Mouse (Mus musculus): ENCODE results near the gene Erc2.

Gene Erc2

DNA sequence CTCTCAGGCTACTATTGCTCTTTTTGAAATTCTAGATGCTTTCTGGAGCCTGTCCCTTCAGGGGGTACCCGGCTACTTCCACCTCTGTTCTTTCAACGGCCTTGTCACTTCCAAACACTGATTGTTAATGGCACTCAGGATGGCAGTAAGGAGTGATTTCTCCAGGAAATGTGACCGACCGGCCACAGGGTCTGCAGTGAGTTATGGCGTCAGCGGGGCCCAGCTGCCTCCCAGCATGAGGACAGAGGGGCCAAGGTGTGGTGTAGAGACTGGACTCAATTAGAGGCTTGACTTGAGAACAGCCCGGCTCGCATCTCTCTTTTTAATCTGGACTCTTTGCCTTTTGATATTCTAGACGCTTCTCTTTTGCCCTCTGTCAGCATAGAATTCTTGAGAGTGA lies 829.5 kb downstream of the Erc2 start:
- DNase-seq (ENCODE audit: low spot score): no peak

DNA sequence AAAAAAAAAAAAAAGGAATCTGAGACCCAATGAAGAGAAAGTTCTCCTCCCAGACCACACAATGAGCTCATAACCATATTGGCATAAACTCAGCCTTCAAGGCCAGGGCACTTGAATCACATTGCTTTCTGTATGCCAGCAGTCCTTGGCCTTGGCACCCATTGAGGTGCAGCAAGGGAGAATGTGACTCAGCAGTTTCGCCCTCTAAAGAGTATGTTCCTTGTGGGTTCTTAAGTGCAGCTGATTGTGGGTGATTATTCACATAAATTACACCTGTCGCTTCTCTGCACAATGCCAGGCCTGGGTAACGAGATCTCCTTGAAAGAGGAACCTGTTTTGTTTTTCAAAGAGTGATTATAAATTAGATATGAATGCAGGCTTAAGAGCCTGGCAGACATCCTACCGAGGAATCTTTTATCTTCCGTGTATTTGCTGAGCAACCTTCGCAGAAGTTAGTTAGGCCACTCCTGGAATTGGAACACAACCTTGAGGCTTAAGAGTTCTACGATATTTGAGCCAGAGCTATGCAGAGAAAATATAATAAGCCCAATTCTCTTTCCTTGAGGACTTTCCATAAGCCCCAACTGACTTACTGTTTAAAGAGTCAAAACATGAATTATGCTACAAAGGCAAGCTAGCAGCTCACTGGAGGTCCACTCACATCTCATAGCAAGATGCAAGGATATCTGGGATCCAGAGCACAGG lies 834.3 kb downstream of the Erc2 start:
- DNase-seq (ENCODE audit: low spot score): no peak

DNA sequence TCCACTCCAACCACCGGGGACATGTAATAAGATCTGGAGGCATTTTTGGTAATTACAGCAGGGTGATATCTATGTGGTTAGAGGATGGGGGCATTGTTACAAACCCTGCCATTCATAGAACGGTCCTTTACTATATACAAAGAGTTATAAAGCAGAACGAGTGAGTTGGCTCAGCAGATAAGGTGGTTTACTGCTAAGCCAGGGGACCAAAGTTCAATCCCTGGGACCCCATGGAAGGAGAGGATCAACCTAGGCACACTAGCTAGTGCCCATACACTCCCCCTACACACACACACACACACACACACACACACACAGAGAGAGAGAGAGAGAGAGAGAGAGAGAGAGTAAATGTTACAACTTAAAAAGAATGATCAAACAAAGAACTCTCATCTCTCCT lies 835.2 kb downstream of the Erc2 start:
- DNase-seq (ENCODE audit: low spot score): no peak

DNA sequence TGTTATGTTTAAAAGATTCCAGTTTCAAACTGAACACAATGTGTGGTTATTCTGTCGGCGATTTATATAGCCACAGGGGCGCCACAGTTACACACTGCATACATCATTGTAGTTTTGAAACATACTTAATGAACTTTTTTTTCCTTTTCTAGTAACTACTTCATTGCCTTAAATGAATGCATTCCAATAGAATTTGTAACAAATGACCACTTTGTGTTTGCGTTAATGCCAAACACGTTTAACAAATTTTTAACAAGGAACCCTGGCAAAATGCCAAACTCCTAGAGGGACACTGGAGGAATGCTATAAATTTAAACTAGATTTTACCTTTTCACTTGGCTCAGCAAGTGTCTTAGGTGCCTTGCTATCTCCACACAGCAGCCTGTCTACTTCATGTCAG lies 845.7 kb downstream of the Erc2 start:
- DNase-seq (ENCODE audit: low spot score): no peak

DNA sequence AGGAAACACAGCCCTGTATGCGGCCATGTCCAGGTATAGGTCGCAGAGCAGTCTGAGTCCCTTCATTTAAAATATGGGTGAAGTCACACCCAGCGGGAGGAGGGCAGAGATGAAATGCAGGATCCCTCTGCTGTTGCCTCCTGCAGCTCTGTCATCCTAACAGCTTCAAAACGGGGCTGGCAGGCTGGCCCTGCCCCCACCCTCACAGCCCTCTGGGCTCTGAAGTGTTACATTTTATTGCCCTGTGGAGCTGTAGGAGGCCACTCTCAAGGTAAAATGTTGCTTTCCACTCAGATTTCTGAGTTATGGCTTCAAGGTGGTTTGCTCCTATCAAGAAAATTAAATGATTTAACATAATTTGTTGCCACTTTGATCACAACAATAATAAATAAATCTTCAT lies 847.5 kb downstream of the Erc2 start:
- DNase-seq (ENCODE audit: low spot score): no peak

DNA sequence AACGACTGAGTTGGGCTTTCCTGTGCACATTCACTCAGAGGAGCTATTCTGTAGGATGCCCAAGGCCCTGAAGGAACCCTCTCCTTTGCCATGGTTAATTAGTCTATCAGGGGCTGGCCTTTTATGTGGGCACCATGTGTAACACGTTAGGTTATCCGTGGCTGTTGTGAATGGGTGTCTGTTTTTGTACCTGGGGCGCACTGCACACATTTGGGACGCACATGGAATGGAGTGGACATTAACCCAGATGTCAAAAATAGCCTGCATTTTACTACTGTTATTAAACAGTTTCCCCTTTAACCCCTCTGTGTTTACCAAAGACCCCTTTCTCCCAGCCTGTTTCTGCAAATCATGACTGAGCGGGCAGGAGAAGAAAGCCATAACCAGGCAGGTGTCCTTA lies 848.0 kb downstream of the Erc2 start:
- no peak for DNase-seq (ENCODE audit: low spot score)

DNA sequence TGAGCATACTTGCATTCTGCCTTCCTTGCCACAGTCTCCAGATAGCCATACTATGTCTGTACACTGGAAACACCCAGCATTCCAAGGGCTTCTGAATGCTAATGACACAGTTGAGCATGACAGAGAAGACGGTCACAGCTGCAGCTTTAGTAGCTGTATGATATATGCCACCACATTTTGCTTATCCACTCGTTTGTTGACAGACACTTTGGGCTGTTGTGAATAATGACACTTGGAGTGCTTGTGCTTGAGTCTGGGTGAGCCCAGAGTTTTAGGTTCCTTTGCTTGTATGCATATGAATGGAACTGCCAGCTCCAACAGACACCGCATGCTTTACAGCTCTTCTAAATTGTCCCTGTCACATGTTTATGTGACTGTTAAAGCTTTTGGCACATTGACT lies 852.8 kb downstream of the Erc2 start:
- peak; percentile 31 for DNase-seq (ENCODE audit: low spot score)

DNA sequence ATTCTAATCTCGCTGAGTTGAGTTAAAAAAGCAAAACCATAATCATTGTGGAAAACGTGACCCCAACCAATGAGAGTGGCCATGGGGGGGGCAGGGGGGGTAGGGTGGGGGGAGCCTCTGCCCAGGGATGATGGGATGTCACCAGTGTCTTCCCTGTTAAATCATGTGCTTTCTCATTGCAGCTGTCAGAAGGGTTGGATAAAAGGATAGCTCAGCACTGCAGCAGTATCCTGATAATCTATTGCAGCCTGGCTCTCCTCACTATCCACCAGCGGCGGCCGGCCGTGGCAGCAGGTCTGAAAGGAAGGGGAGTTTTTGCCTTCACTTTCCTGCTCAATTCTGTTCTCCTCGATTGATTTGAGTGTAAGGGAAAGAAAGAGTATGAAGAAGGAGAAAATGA lies 853.2 kb downstream of the Erc2 start:
- no peak for DNase-seq (ENCODE audit: low spot score)

DNA sequence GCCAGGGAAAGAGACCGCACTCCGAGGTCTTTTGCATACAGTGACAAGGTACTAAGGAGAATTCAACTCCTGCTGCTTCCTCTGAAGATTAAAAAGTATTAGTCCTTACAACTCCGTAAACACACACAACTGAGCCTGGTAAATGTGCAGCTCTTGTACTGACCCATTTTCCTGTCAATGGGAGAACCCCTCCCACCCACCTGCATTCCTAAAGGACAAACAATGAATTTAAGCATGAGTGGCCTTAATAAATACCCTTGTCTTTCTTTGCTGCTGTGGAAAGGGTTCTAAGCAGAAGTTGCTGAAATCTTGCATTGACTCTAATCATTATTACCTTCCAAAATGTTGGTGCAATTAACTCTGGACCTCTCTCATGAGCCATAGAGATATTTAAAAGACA lies 854.5 kb downstream of the Erc2 start:
- no peak for DNase-seq (ENCODE audit: low spot score)

DNA sequence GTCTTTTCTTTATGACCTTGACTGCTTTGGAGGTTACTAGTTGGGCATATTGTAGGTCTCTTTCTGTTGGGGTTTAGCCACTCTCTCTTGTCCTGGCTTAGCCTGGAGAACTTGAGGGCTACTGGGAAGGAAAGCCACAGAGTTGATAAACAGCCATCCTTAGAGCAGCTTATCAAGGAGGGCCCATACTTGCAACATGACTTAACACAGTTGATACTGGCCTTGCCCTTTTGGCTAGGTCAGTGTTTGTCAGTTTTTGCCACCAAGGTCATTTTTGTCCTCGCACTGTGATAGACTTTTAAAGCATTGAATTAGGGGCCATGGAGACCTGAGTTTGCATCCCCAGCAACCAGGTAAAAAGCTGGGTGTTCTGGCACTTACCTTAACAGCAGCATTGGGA lies 858.6 kb downstream of the Erc2 start:
- DNase-seq (ENCODE audit: low spot score): no peak

DNA sequence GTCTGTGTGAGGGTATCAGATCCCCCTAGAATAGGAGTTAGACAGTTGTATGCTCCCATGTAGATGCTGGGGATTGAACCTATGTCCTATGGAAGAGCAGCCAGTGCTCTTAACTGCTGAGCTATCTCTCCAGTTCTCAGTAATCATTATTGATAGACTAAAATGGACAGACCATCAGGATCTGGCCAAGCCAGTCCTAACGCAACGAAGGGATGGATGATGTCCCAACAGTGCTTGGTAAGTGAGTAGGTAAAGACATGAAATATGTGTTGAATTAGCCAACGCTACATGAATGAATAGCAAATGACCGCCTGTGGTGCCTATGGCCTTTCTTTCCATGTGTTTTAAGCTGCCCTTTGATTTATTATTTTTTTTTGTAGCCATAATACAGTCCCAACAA lies 871.6 kb downstream of the Erc2 start:
- no peak for DNase-seq (ENCODE audit: low spot score)

DNA sequence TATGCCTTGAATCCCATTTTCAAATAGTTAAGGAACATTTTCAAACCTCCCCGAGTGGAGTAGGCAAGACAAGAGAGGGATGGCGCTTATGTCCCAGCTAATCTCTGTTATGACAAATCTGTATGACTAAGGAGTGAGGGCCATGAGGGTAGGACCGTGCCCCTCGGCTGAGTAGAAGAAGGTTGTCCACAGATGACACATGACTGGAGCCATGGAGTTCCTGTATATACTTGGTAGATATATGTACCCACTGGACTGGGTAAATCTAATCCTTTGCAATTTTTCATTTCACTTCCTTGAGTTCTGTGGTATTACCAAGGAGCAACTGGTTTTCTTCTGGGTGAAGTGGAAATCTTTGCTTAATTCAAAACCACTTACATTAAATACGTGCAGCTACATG lies 872.0 kb downstream of the Erc2 start:
- no peak for DNase-seq (ENCODE audit: low spot score)

DNA sequence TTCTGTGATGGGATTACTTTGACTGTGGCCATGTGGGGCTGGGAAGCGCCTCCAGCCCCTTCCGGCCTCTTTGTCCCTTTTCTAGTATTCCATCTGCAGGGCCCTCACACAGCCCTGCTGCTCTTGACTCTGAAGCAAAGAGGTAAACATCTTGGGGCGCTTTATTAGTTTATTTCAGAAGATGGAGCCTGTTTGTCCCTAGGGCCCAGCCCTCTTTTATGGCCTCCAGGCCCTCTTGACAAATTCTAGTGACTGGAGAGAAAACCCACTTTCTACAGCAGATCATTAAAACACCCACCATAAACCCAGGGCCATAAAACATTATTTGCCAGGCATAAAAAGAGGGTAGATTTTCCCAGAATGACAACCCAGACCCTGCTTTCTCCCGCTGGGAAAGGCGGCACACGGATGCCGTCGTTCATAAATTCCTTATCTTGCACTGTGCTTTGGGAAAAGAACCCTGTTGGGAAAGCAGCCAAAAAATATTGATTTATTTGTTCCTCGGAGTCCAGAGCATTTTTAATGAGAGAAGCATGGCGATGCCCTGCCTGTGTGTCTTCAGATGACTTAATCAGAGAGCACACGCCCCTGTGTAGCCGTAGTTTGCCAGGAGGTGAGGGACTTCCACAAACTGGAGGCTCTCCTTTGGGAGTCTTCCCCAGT lies 879.1 kb downstream of the Erc2 start:
- DNase-seq (ENCODE audit: low spot score): no peak

DNA sequence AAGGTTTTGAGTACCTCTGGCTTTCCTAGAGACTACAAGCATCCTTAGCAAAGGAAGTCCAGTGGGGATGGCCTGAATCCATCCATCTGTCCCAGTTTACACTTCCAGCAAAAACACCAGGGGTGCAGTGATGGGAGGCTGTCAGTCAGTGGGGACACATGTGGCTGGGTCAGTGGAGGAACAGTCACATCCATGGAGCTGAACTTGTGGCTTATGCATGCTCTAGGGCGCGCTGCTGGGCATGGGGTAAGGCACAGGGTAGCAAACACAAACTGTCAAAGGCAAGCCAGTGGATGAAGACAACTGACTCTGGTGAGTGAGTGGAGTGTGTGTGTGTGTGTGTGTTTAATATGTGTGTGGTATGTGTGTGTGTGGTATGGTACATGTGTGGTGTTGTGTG lies 881.0 kb downstream of the Erc2 start:
- DNase-seq (ENCODE audit: low spot score): no peak

DNA sequence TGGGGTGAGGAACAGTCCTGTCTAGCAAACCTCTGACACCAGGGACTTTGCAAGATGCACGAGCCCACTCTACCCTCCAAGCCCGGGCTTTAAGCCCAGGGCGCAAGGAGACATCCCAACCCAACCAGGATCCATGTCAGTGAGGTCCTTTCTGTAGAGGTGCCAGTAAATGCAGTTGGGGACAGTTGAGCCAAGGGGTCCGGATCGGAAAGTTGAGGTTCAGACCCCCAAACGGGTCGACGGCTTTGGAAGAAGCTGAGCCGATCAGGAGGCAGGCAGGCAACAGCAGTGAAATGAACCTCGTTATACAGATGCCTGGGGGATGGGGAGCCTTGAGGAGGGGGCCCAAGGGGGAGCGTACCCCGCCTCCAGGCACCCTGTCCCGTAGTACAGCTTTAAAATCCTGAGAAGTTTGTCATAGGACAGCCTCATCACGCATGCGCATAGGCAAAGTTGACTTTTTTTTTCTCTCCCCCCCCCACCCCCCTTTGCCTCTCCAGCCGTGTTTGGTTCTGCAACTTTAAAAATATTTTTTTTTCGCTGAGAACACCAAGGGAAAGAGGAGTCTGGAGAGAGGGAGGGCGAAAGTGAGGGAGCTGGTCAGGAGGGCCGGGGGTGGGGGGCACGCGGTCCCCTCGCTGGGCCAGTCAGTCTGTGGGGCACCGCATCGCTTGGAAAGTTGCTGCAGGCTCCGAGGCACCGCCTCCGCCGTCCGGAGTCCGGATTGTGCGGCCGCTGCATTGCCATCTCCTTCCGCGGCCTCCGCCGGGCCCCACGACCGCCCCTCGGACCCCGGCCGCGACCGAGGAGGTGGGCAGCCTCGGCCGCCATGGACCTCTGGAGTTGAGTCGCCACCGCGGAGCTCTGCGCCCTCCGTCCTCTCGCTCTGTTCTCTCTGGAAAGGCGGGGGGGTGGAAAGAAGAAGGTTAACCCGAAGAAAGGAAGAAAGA lies 882.1 kb downstream of the Erc2 start, which contains the start of gene Wnt5a:
Gene Wnt5a (plus strand): TSS at position 650 of the 950 bp plus-strand sequence.
- peak; percentile 85 for DNase-seq (ENCODE audit: low spot score)

DNA sequence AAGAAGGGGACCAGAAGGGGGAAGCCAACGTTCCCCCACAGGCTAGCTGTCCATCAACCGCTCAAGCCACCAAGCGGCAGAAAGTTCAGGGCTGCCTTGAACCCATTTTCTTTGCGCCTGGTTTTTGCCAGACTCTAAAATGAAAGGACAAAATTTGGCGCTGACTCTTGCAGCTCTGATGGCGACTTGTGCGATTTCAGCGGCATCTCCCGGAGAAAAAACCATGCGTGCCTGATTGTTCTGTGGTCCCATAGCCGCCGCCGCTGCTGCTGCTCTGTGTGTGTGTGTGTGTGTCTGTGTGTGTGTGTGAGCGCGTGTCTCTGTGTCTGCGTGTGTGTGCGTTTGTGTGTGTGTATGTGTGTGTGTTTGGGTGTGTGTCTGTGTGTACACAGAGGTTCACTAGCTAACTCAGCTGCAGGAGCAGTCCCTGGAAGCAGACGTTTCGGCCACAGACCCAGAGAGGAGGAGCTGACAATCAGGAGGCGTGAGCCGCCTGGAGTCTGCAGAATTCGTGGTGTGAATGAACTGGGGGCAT lies 882.9 kb downstream of the Erc2 start:
- peak; percentile 79 for DNase-seq (ENCODE audit: low spot score)

DNA sequence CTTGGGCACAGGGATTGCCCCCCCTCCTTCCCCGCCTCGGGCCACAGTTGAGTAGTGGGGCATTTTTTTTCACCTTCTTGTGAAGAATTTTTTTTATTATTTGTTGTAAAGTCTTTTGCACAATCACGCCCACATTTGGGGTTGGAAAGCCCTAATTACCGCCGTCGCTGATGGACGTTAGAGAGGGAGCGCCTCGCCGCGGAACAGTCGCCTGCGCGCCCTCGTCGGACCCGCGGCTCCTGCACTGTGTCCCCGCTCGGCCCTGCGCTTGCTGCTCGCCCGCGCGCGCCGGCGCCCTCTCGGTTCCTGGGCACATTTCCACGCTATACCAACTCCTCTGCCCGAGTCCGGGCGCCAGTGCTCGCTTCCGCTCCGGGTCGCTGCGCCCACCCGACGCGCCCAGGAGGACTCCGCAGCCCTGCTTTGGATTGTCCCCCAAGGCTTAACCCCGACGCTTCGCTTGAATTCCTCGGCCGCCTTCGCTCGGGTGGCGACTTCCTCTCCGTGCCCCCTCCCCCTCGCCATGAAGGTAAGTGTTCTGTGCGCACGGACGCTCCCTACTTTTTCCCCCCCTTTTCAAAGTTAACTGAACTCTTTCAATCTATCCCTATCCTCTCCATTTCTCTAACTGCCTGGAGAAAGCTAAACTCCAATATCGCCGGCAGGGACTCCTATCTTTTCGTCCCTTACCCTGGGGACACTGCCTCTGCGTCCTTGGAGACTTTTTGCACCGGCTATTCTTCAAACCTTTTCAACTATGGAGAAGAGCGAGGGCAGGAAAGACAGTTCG lies 883.6 kb downstream of the Erc2 start:
- DNase-seq (ENCODE audit: low spot score): peak; percentile 74

DNA sequence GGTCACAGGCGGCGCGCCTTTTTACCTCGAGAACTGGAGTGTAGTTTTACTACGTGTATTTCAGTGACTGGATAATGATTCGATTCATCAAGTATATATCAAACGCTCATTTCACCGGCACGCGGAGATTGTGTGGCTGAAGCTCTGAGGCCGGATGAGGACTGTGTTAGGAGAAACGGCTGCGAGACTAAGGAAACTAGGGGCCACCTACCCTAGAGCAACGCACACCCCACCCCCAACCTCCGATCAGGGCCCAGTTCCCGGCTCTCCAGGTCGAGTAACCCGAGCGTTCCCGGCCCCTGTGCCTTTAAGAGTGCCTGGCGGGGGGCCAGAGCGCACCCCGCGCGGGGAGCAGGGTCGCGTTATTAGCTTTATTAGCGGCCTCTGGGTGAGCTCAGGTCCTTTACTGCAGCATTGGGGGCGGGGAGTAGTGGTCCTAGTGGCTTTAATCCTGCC lies 884.2 kb downstream of the Erc2 start:
- DNase-seq (ENCODE audit: low spot score): peak; percentile 79

DNA sequence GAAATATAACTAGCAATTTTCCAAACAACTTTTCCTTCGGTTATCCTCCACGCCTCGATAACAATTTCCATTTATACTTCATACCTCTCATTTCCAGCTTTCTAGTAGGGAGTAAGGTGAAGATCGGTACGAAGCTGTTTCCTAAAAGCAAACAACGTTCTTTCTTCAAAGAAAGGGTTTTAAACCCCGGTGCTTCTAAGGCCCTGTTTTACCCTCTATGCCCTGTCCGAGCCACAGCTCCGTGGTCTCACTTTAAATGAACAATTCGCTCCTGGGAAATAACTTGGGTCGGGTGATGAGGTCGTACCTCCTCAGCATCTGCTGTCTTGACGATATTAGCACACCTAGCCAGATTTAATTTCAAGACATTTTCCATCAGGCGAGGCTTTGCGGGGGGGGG lies 884.8 kb downstream of the Erc2 start:
- no peak for DNase-seq (ENCODE audit: low spot score)

DNA sequence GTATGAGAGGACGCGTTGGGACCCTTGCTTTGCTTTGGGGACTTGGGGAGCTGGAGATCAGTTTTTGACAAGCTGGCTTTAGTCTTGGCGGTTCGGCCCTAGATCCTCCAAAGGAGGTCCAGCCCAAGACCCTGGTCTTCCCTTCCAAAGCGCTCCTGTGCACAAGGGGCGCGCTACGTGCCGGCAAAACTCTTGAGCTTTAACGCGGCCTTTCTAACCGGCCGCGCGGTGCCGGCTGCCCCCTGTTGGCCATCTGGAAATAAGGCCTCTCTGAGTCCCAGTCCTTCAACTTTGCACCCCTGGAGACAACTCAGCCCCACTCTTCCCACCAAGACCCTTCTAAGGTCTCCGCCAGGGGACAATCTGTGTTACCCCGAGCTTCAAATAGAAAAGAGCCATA lies 885.2 kb downstream of the Erc2 start:
- DNase-seq (ENCODE audit: low spot score): peak; percentile 93

Data from embryo, embryonic 10.5 days (tissue).